Mouse (Mus musculus) kidney, postnatal 10 days (tissue): Measurements from ENCODE around the gene Kif5a.
"Not testable (repeated sequence)": the region's sequence is repeated elsewhere in the genome, so short reads cannot be mapped to it uniquely, and the experiment has no call there.

Experiments used
- DNase-seq: peaks from one replicate; pipeline ENCODE4 v3.0.0; 2021; ENCODE audit warnings: mixed read lengths

Gene Kif5a

GRCm38 (mm10) chr10:127211414-127211854 lies 51.7 kb downstream of the Kif5a start, which contains the start of gene Pip4k2c:
Gene Pip4k2c, minus strand, starts transcription at chr10:127211585.
- peak; percentile 95 for DNase-seq

- peak; percentile 78 for DNase-seq
Measured at GRCm38 (mm10) chr10:127210961-127211405, 52.2 kb downstream of the Kif5a start.

GRCm38 (mm10) chr10:127209928-127210570 lies 53.1 kb downstream of the Kif5a start:
- no peak for DNase-seq

- DNase-seq: no peak
Measured at GRCm38 (mm10) chr10:127208921-127209320, 54.2 kb downstream of the Kif5a start.

- no peak for DNase-seq
Measured at GRCm38 (mm10) chr10:127205373-127205772, 57.8 kb downstream of the Kif5a start.

GRCm38 (mm10) chr10:127204589-127204988 lies 58.6 kb downstream of the Kif5a start:
- no peak for DNase-seq

GRCm38 (mm10) chr10:127203106-127203505 lies 60.0 kb downstream of the Kif5a start:
- no peak for DNase-seq

- no peak for DNase-seq
Measured at GRCm38 (mm10) chr10:127200279-127200678, 62.9 kb downstream of the Kif5a start.

- no peak for DNase-seq
Measured at GRCm38 (mm10) chr10:127199474-127199873, 63.7 kb downstream of the Kif5a start.

- peak; percentile 14 for DNase-seq
Measured at GRCm38 (mm10) chr10:127199068-127199467, 64.1 kb downstream of the Kif5a start.

- DNase-seq: peak; percentile 33
Measured at GRCm38 (mm10) chr10:127198492-127198891, 64.7 kb downstream of the Kif5a start.

GRCm38 (mm10) chr10:127197505-127198110 lies 65.5 kb downstream of the Kif5a start:
- DNase-seq: no peak

- no peak for DNase-seq
Measured at GRCm38 (mm10) chr10:127197104-127197503, 66.0 kb downstream of the Kif5a start.

GRCm38 (mm10) chr10:127196392-127196791 lies 66.8 kb downstream of the Kif5a start:
- peak; percentile 81 for DNase-seq

- peak; percentile 78 for DNase-seq
Measured at GRCm38 (mm10) chr10:127195328-127196129, 67.6 kb downstream of the Kif5a start, which contains the start of gene Dtx3. Gene Dtx3, minus strand, starts transcription at chr10:127195728.

- DNase-seq: peak; percentile 85
Measured at GRCm38 (mm10) chr10:127194428-127195327, 68.5 kb downstream of the Kif5a start.

- no peak for DNase-seq
Measured at GRCm38 (mm10) chr10:127193011-127193410, 70.1 kb downstream of the Kif5a start.

GRCm38 (mm10) chr10:127192057-127192328 lies 71.2 kb downstream of the Kif5a start:
- not testable (repeated sequence) for DNase-seq

GRCm38 (mm10) chr10:127191191-127192056 lies 71.7 kb downstream of the Kif5a start:
- DNase-seq: no peak

GRCm38 (mm10) chr10:127190398-127191190 lies 72.6 kb downstream of the Kif5a start:
- DNase-seq: peak; percentile 34
